Mouse (Mus musculus) R1 (cell line): ENCODE measurements around the gene Nr5a2.

Experiments used
- DNase-seq: peaks from one replicate; pipeline ENCODE4 v3.0.0-alpha.2; 2018; ENCODE audit warnings: low read depth, low spot score

Nr5a2 gene

DNA sequence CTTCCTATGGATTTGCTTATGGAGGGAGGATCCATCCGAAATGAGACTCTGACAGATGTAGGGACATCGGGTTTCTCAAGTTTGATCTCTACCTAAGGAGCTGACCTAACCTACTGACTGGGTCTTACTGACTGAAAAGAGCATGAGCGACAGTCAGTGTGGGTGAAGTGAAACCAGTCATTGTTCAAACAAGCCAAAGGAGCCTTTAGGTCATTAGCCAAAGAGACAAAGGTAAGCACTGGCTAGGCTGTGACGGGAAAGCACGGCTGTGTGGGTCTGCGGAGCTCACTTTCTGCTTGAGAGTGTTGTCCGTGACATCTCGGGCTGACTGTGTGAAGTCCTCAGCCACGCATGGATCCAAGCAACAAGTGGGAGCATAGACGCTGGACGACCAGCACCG lies 50.1 kb downstream of the Nr5a2 start:
- DNase-seq: no peak

DNA sequence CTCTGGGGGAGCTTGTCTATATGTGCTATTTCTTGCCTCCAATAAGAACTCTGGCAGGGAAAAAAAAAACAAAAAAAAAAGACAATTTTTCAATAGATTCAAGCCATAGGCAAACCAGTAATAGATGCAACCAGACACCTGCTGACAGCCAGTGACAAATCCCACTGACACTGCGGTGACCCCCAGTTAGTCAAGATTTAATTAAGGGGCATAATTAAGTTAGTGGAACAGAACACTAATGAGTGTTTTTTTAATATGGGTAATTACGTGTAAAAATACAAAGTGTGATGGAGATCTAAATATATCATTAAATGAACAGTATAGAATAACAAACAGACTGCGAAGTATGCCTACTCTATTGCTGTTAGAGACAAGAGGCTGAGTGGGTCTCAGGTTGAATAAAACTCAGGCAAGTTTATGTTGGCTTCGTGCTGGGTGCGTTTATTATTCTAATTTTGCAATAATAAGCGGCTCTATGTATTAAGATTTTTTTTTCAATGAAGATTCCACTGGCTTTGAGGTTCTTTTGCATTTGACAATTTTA lies 50.7 kb downstream of the Nr5a2 start:
- DNase-seq: no peak

DNA sequence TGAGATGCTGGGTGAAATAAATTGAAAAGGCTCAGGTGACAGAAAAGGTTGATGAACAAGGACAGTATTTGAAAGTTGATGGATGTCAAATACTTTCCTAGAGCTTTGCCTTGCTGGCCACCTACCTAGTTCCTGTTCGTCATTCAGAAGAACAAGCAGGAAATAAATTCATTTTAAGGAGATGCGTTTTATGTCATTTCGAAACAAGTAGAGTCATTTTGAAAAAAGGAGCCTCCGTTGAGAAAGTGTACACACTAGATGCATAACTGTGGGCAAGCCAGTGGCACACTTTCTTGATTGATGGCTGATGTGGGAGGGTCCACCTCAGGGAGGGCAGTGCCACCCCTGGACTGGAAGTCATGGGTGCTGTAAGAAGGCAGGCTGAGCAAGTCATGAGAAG lies 62.1 kb downstream of the Nr5a2 start:
- no peak for DNase-seq

DNA sequence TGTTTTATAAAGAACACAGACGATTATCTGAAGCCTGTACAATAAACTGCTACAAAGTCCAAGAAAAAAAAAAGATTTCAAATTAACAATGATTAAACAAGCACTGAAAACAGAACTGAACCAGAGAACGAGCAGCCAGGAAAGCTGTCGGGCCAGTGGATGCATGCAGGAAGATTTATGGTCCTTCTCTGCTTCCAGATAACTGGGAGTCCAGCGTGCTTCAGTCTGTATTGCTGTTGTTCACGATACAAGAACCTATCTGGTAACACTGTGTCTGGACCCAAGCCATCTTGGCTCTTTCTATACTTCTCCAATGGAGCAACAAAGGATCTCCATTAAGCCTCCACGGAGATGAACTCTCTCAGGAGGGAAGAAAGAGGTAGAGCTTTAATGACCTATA lies 63.9 kb downstream of the Nr5a2 start:
- DNase-seq: no peak

DNA sequence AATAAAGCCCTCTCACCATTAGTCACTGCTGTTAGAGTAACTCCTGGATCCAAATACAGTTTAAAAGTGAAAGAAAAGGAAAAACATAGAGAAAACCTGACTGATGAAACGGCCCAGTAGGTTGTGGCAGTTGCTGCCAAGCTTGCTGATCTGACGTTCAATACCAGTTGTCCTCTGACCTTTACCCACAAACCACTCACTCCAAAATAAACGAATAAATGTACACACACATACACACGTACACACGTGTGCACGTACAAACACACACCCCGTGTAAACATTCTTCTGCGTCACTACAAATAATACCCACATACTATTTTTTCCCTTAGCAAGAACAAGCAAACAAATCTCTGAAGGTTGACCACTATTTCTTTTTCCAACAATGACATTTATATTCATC lies 64.4 kb downstream of the Nr5a2 start:
- DNase-seq: no peak

DNA sequence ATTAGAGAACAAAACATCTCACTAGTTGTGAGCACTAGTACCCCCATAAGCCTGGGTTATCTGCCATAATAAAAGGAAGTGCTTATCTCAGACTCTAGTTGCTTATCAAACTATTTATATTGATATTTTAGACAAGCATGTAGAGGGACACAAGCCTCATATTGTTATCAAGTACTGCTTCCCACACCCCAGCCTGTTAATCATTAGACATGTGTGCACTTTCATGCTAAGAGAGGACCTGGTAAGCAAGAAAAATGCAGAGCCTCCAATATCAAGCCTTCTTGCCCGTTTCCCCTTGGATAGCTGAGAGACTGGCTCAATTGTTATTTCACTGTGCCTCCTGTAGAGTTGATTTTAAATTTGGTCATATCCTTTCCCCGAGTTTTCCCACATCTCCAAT lies 65.5 kb downstream of the Nr5a2 start:
- no peak for DNase-seq

DNA sequence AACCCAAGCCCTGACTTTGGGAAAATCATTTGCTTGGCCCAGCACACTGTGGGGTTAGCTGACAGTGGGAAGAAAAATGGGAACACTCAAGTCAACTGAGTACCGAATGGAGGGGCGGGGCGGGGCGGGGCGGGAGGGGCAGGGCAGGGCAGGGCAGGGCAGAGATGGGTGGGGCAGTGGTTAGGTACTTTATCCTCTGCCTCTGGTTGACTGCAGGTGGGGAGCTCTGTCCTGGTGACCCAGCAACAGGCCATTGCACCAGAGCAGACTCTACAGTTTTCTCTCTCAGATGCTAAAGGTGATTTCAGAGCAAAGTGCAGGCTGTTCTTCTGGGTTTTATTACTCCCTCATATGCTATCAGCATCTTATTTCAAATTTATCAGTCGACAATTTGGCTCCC lies 67.1 kb downstream of the Nr5a2 start:
- no peak for DNase-seq

DNA sequence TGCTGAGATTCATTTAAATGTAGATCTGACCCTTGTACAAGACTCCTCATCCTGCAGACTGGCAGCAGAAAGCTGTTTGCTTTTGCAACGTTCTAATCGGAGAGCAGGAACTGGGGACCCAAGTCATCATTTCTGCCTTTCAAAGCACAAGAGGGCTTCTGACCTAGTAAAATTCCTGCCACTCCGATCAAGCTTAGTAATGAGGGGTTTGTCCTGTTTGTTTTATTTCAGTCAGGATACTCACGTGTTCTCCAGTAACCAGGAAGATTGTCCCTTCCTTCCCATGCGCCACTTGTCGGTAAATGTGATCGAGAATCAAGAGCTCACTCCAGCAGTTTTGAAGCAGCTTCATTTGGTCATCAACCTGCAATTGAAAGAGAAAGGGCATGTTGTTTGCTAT lies 69.8 kb downstream of the Nr5a2 start:
- DNase-seq: no peak

DNA sequence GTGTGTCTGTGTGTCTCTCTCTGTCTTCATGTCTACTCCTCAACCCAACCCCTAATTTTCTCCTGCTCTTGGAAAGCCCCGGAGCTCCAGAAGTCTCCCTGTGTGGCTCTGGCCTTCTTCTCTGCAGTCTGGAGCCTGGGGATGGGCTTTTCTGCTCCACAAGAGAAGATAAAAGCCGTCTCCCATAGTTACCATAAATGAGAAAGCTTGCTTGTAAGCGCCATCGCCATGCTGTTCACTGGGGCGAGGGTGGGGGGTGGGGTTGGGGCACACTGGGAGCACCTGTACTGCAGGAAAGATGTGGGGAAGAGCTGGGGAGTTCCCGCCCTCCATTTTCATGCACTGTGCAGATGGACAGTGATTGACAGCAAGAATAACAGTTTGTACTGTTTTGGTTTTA lies 71.5 kb downstream of the Nr5a2 start:
- peak; percentile 52 for DNase-seq

DNA sequence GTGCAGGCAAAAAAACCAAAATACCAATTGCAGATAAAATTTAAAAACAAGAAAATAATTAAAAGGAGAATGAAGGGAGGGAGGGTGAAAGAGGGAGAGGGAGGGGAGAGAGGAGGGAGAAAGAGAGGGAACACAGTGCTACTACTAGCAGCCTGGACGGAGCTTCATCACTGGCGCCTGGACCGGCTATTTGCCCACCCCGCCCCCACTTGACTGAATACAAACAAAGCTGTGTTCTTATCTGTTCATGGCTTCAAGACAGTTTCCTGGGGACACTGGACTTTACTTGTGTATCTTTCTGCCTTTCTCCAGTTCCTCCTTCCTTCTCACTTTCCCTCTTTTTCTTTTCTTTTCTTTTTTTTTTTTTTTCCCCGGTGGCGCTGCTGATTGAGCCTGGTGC lies 73.6 kb downstream of the Nr5a2 start:
- DNase-seq: no peak

DNA sequence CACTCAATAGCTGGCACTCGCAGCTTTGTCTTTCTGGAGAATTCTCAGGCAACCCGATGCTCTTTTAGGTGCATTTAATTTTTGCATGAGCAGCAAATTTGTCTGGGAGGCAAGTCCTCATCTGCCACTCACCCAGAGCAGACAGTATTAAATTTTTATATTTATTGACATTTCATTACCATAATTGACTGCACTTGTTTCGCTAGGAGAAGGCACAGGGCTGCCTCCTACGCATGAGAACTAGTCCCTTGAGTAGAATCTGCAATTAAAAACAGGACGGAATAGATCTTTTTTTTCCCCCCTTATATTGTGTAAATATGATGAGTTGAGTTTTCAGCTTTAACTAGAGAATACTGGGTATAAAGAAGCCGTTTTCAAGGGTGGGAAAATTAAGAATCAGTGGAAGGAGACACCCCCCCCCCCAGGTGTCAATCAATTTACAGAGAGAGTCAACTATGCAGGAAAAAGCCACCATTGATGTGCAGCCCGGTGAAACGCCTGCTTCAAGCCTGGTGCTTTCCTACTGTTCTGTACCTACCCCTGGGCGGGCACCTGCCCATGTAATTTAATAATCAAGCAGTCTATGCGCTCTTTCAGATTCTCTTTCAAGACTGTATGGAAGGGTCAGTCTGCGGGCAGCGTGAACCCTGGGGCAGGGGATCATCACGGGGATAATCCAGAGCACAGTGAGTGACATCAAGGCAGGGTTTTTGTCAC lies 76.6 kb downstream of the Nr5a2 start:
- DNase-seq: no peak

DNA sequence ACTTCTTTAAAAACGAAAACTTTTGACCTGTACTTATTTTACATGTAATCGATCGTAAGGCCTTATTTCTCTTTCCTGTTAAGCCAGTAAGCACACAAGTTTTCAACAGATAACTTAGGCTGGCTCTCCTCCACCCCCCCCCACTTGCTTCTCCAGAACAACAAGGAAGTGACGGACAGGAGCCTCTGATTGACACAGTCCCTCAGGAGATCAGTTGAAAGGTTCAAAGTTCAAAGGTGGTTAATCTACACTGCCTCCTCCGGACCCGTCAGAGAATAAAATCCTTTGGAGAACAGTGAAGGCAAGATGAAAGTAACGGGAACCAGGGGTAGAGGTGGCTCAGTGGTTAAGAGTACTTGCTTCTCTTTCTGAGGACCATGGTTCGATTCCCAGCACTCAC lies 80.0 kb downstream of the Nr5a2 start:
- no peak for DNase-seq

DNA sequence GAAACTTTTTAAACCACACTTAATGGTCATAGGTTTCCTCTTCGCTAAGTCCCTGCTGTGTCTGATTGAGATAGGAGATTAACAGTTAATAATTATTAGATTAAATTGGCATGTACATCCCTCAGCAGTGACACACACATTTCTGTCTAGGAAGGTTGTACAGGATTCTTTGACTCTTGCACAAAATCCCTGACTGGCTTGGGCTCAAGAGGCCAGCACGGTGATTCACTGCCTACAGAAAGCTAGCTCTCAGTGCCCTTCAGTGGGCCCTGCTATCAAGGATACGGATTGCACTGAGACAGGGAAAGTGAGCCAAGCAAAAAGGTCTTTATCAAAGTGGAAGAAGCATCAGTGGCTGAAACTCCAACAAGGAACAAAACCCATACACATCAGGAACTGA lies 85.2 kb downstream of the Nr5a2 start:
- DNase-seq: no peak

DNA sequence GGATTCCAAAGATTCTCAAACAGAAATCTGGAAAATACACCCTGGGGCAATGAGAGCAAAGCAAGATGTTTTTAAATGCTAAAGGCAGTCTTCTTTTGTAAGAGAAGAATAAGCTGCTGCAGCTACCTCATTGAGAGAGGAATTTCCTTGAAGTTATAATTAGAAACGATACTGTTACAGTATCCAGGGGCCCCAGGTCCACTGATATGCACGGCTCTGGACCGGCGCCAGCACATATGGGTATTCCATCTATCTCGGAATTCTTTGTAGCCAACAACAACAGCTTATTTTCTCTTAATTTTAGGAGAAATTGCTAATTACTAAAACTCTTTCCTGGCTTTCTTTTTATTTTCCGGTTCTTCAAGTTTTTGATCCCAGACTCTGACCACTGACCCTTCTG lies 91.3 kb downstream of the Nr5a2 start:
- DNase-seq: no peak

DNA sequence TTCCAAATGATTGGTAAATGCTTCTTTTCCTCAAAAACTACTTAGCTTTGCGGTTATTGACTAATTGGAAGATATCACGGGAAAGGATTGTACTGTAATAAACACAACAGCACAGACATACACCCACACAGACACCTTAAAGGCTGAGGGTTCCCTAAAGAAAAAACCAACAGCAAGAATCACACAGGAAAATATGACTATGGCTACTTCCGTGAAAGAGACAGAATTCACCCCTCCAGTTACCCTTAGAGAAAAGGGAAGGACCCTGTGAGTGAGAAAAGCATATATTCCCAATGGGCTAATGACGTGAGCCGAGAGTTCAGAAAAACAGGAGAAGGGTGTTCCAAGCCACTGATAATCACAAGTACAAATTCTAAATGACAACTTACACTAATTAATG lies 92.0 kb downstream of the Nr5a2 start:
- no peak for DNase-seq

DNA sequence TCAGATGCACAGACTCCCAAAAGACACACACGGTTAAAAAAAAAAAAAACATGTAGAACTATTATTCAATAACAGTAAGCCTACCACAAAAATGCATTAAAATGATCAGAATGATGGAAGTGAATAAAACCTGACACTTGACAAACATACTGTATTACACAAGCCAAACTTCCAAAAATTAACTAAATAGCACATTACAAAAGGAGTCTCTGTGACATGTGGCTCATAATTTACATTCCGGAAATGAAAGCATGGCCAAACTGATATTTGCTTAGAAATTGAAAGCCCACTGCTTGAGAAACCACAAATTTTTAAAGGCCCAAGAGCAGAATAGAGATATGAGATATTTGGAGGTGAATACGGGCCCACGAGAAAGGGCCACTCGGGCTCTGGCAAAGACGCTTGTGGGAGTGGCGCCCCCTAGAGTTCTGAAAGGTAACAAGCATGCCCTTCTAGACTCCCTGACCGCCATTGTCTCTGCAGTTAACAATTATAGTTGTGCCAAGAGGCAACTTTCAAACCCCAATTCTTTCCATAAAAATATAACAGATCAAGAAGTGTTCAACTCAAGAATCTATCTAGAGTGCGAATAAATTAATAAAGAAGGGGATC lies 93.7 kb downstream of the Nr5a2 start:
- DNase-seq: peak; percentile 32

DNA sequence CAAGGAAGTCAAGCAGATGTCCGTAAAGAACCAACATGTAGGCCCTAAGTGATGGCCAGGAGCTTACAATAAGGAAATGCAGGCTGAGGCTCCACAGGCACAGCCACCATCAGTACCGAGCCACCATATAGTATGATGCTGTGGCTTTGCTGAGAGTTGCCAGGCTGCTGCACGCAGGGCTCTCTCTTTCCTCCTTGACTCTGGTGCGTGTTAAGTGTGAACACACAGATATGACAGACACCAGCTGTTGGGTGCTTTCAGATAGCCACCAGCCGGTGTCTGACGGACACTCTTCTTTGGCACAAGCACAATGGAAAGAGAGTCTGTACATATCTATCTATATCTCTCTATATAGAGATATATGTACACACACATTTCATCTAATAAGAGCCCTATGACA lies 97.0 kb downstream of the Nr5a2 start:
- no peak for DNase-seq

DNA sequence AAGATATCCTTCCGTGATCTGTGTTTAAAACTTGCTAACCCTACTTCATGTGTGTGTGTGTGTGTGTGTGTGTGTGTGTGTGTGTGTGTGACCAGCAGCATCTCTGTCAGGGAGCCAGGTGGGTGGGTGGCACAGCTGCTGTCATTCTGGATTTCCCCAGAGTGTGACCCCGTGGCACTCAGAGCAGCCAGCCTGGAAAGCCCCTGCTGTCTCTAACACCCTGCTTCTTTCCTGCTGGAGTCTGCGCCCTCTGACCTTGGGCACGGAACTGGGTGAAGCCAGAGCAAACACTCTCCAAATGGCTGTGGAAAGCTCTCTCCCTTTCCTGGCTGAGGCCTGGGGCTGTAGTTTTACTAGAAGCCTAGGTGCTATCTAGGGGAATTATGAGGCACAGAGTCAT lies 100.8 kb downstream of the Nr5a2 start:
- no peak for DNase-seq

DNA sequence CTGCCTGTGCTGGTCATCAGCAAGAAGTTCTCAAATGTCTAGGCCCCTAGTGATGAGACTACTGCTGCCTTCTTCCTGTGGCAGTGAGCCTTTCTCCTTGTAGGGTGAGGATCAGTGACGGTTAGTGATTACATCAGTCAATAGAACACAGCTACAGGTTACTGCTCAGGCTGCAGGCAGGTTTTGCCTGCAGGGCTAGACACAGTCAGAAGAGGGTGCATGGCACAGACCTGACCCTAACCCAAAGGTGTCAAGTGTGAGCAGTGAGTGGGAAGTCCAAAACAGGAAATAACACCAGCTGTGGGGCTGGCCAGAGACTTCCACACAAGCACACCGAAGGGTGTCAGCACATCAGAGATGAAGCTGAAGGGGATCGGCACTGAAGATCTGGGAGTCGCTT lies 101.5 kb downstream of the Nr5a2 start:
- no peak for DNase-seq

DNA sequence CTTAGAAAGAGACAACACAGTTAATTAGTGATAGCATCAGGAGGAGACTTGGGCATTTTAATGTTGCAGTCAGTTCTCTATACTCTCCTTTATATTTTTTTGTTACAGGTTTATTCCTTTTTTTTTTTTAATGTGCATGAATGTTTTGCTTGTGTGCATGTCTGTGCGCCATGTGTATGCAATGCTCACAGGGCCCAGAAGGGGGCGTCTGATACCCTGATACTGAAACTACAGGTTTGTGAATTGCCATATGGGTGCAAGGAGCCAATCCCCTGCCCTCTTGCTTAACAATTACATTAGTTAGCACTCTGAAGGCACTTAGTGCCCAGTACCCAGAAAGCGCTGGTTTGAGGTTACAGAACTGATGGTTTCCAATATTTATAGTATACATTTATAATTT lies 104.1 kb downstream of the Nr5a2 start:
- DNase-seq: peak; percentile 84

DNA sequence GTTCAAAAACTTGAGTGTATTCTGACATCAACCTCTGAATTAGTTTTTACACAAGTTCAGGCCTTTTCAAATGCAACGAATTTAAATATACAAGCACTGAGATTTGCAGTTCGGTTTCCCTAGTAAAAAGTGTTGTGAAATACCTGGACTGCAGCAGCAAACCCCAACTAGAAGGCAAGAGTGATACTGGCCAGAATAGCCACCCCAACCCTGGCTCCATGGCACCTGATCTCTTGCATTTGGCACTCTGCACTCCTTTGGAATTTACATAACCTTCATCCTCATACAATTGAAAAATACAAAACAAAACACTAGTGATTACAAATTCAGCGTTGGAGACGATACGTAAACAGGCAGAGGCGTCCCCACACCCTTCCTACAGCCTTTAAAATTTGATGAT lies 111.5 kb downstream of the Nr5a2 start:
- no peak for DNase-seq

DNA sequence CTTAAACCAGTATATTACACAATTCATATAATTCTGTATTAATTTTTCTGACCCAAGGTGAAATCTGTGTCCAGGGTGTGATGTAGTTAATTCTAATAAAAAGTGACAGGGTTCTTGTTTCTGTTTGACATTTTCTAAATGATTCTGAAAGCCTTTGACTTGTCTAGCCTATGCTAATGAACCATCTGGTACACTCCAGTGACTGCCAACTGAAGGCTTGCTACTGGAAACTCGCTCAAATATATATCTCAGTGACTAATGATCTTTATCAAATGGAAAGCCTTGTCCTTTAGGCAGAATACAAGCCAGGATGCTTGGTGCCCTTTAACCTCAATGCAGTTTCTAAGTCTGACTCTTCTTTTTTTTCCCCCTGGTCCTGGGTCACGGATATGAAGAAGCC lies 114.2 kb downstream of the Nr5a2 start:
- DNase-seq: no peak

DNA sequence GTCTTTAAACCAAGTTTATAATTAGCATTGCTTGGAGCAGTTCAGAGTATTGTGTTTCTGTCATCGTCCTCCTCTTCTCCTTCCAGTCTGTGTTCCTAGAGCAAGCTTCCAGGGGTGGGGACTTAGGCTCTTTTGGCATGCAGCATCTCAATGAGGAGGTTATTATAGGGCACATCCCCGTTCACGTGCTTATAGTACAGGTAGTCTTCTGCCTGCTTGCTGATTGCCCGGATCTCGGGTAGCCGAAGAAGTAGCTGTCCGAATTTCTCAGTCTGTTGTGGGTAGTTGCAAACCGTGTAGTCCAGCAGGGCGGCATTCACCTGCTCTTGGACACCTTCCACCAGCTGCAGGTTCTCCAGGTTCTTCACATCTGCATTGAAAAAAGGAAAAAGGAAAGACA lies 114.9 kb downstream of the Nr5a2 start:
- DNase-seq: no peak

DNA sequence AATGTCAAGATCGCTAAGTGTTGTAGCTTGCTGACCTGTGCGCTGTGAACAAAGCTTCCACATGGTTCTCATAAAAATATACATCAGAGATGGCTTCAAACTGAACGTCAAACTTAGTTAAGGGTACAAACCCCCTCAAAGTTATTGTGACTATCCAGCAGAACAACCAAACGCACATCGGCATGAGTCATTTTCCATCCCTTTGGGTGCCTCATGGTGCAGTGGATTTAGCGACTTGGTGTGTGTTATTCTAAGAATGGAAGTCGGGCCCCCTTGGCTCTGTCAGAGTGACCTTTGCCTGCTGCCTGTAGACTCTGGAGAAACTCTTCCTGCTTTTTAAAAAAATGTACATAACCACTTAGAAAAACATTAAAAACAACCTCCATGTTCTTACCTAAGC lies 119.7 kb downstream of the Nr5a2 start:
- DNase-seq: no peak
